Mouse (Mus musculus): Measurements from ENCODE around the gene Sec14l5.

The Sec14l5 gene

GRCm38 (mm10) chr16:5153299-5154026 is 6.6 kb downstream of the Sec14l5 start:
- DNase-seq (ENCODE audit: low read depth), result no peak

- DNase-seq (ENCODE audit: low read depth), result no peak
Observed at GRCm38 (mm10) chr16:5155014-5155413, 8.1 kb downstream of the Sec14l5 start.

DNA sequence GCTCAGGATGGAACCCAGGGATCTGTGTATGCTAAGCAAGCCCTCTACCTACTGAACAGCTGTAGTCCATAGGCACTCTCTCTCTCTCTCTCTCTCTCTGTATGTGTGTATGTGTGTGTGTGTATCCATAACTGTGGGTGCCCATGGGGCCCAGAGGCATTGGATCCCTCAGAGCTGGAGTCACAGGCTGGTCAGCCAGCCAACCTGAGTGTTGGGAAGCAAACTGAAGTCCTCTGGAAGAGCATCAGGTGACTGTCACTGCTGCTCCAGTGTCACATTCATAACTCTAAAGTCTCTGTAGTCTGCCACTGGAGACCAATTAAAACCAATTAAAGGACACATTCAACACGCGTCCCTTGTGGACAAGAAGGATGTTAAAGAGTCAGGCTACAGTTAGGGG is 9.6 kb downstream of the Sec14l5 start:
- DNase-seq (ENCODE audit: low read depth), result no peak

- no peak for DNase-seq (ENCODE audit: low read depth)
Observed at GRCm38 (mm10) chr16:5157113-5157512, 10.2 kb downstream of the Sec14l5 start.

- DNase-seq (ENCODE audit: low read depth), result no peak
Observed at GRCm38 (mm10) chr16:5159248-5159647, 12.3 kb downstream of the Sec14l5 start.

DNA sequence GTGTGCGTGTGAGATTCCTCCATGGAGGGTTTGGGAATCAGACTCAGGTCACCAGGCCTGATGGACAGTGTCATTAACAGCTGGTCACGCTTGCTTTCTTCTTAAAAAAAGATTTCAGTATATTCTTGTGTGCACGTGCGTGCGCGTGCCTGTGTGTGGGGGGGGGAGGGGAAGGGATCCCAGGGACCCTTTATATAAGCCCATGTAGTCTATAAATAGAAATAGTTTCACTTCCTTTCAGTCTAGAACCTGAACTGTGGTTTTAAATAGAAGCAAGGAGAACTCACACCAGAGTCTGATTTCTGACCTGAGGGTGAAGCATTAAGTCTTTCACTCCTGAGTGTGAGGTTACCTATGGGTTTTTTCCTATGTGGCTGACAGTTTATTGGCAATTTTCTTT is 17.4 kb downstream of the Sec14l5 start:
- DNase-seq (ENCODE audit: low read depth), result no peak

GRCm38 (mm10) chr16:5168038-5168437 is 21.1 kb downstream of the Sec14l5 start:
- DNase-seq (ENCODE audit: low read depth), result no peak

- DNase-seq (ENCODE audit: low read depth), result no peak
Observed at GRCm38 (mm10) chr16:5168829-5169228, 21.9 kb downstream of the Sec14l5 start.

DNA sequence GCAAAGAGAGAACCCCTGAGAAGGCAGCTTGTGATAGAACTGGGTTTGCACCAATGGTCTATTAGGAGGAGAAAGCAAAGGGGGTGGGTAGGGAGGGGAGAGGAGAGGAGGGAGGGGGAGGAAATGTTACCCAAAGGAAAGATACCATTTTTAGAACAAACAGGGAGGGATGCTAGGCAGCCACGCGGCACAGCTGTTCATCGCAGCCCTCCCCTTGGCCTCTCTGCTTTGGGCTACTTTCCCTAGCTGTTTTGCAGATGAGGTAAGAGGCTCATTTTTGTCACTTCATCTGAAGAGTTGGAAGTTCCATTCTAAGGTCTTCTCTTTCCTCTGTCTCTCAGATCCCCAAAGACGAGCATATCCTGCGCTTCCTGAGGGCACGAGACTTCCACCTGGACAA is 25.7 kb downstream of the Sec14l5 start:
- DNase-seq (ENCODE audit: low read depth), result no peak

DNA sequence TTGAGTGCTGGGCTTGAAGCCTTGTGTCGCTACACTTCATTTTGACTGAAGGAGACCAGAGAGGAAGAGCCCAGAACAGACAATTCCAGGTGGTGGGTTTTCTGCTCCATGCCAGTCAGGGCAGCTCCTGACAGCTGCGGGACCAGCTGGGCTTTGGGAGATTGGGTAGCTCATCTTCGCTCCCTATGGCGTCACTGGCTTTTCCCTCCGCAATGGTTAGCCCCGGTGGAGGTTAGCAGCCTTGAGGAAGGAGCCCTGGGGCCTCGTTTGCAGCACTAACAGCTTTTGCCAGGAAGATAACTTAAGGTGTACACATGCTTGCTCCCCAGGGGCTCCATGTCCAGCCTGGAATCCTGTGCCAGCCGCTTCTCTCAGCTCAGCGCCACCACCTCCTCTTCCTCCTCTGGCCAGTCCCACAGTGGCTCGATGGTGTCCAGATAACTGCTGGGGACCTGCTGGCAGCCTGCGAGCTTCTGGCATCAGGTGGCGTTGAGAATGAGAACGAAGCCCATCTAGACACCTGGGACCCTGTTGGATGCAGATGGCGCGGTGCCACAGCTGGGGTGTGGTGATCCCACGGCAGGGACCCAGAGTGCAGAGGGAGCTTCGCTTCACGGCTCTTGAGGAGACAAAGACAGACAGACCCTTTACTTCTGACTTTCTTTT is 36.5 kb downstream of the Sec14l5 start:
- DNase-seq (ENCODE audit: low read depth), result no peak

GRCm38 (mm10) chr16:5184101-5184500 is 37.2 kb downstream of the Sec14l5 start:
- no peak for DNase-seq (ENCODE audit: low read depth)

DNA sequence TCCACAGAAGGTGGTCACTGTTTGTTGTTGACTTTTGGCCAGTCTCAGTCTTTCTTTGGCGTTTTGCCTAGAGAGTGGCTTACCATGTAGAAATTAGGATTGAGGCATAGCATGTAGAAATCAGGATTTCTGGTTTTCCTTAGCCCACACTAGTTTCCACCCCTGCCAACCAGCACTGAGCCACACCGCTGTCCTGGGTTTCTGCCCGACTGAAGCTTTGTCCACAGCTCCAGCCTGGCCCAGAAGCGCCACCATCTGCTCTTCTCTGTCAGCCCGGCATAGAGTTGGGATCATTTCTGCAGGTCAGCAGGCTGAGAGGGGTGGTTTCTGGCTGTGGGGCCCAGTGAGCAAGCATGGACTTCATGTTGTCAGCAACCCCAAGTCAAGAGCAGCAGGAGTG is 38.0 kb downstream of the Sec14l5 start:
- DNase-seq (ENCODE audit: low read depth), result no peak

GRCm38 (mm10) chr16:5185691-5186090 is 38.8 kb downstream of the Sec14l5 start:
- DNase-seq (ENCODE audit: low read depth), result no peak

GRCm38 (mm10) chr16:5186234-5186633 is 39.3 kb downstream of the Sec14l5 start:
- DNase-seq (ENCODE audit: low read depth), result no peak

DNA sequence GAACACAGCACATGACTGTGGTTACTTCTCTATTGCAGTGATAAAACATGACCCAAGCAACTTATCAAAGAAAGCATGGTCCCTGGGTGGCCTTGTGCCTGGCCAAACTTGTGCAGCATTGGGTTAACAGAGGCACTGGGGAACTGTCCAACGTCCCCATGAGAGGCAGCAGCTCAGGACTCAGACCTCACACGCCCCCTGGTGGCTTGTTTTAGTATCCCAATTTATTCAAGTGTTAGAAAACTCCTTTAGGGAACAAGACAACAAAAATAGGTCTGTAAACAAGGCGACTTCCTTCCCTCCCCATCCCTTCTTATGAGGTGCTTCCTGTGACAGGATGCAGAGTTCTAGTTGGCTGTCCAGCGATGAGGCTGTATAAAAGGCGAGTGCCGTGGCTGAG is 48.2 kb downstream of the Sec14l5 start:
- DNase-seq (ENCODE audit: low read depth), result peak; percentile 68

DNA sequence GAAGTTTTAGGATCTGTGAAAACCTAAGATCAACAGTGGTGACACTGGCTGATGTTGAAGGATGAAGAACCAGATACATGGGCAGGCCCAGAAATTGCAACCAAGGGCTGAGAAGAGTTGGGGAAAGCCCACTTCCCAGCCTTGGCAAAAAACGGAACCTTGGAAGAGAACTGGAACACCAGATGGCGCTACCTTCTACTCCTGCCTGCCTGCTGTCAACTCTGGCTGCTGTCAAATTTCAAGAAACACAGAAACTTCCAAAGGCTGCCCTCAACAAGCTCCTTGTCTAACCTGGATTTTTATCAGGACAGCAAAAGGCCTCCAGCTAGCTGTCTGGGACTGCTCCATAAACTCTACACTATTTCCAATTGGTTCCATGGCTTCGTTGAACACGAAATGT is 55.8 kb downstream of the Sec14l5 start:
- DNase-seq (ENCODE audit: low read depth), result peak; percentile 72

DNA sequence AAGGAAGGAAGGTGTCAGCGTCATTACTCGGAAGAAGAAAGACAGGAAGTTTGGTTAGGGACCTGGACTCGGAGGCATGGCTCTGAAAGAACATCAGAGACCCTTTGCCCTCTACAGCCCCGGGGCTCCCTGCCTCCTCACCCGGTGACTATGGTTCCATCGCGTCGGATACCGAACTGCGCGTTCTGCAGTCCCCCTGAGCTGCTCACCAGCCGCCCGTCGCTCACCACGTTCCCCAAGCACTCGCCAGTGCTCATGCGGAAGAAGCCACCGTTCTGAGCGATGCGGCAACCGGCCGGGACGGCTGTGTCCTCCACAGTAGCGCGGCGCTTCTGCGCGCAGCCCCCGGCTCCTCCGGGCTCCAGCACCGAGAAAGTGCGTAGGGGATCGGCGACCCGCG is 56.3 kb downstream of the Sec14l5 start:
- peak; percentile 26 for DNase-seq (ENCODE audit: low read depth)

- peak; percentile 89 for DNase-seq (ENCODE audit: low read depth)
Observed at GRCm38 (mm10) chr16:5203668-5204433, 56.9 kb downstream of the Sec14l5 start, which contains the start of gene Nagpa. TSS of gene Nagpa (minus strand) at chr16:5204012.

DNA sequence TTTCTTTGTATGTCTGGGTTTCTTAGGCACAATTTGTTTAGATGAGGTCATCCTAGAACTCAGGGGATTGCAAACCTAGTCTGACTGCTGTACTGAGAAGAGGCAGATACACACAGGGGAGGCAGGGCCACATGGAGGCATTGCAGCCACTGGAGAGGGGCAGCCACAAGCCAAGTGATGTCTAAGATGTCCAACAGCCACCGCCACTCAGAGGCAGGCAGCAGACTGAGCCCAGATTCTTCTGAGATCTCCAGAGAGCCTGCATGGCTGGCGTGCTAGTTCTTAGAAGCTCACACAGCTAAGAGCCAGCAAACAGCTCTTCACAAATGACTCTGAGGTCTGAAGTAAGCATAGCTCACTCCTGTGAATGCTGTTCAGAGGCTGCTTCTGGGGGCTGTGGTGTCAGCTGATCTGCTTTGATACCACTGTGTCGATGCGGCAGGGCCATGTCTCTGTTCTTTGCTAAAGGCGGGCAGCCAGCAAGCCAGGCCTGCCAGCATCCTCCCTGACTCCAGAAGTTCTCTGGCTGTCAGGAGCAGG is 58.6 kb downstream of the Sec14l5 start:
- no peak for DNase-seq (ENCODE audit: low read depth)

DNA sequence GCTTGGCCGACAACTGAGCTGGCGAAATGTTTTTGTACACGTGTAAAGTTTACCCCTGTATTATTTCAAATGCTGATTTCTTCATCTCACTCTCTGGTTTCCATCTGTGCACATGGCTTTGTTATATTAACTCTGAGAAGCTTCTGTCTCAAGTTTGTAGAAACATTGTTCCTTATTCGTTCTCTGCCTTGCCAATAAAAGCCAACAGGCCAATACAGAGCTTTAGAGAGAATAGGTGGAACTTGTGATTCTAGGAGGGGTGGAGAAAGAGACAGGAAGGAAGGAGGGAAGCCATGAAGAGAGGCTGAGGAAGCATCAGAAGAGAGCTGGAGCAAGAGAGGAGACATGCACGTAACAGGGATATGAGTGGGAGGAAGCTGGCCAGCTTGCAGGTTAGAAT is 59.1 kb downstream of the Sec14l5 start:
- DNase-seq (ENCODE audit: low read depth), result peak; percentile 48

DNA sequence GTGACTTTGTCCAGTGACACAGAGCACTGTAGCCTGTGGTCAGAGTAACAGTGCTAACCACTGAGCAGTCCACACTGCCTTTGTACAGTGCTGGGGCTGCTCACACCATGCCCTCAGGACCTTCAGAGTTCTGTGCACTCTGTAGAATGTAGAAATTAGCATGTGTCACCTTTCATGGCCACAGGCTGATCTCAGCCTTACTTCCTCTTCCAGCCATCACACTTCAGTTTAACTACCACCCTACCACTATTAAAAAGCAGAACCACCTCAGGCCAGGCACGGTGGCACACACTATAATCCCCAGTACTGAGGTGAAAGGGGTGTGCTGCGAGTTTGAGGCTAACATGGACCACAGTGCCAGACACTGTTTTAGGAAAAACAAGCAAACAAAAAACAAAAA is 63.5 kb downstream of the Sec14l5 start:
- peak; percentile 40 for DNase-seq (ENCODE audit: low read depth)

- DNase-seq (ENCODE audit: low read depth), result no peak
Observed at GRCm38 (mm10) chr16:5212150-5212549, 65.2 kb downstream of the Sec14l5 start.

- no peak for DNase-seq (ENCODE audit: low read depth)
Observed at GRCm38 (mm10) chr16:5214126-5214525, 67.2 kb downstream of the Sec14l5 start.

All from 416B (cell line).